Mouse (Mus musculus) lung, embryonic 14.5 days (tissue): ENCODE results near the gene Cdca4. TPM values are rescaled to one million over a fixed set of nuclear protein-coding genes. Genes with fewer than 3 reads are reported as not detected.

Experiments used
- ATAC-seq: fragments of 200-750 bp; cut with Nextera tagmentation; 2 replicates; pipeline ENCODE4 v1.8.0; 2017; ENCODE audit warnings: mild to moderate bottlenecking, moderate TSS enrichment, moderate library complexity; ENCODE audit not compliant: insufficient read depth
- DNase-seq: peaks from one replicate; pipeline ENCODE4 v3.0.0-alpha.2; 2015
- H3K27ac ChIP-seq: fragments of 300-500 bp; sonication (generic); 2 replicates; pipeline ENCODE4 v1.5.1; 2014; ENCODE audit warnings: low read depth, mild to moderate bottlenecking, moderate library complexity
- H3K27me3 ChIP-seq: fragments of 300-500 bp; sonication (generic); 2 replicates; pipeline ENCODE4 v1.6.1; 2014; ENCODE audit warnings: low read length, control low read depth; ENCODE audit not compliant: insufficient read depth
- H3K36me3 ChIP-seq: fragments of 300-500 bp; sonication (generic); 2 replicates; pipeline ENCODE4 v1.6.1; 2014; ENCODE audit warnings: control low read depth; ENCODE audit not compliant: insufficient read depth
- H3K4me1 ChIP-seq: fragments of 300-500 bp; sonication (generic); 2 replicates; pipeline ENCODE4 v1.6.1; 2014; ENCODE audit warnings: antibody characterized with exemption, control low read depth; ENCODE audit not compliant: insufficient read depth
- H3K4me2 ChIP-seq: fragments of 300-500 bp; sonication (generic); 2 replicates; pipeline ENCODE4 v1.6.1; 2014; ENCODE audit warnings: mild to moderate bottlenecking
- H3K4me3 ChIP-seq: fragments of 300-500 bp; sonication (generic); 2 replicates; pipeline ENCODE4 v1.5.1; 2014; ENCODE audit warnings: low read depth, low read length
- H3K9ac ChIP-seq: fragments of 300-500 bp; sonication (generic); 2 replicates; pipeline ENCODE4 v1.6.1; 2014
- H3K9me3 ChIP-seq: fragments of 300-500 bp; sonication (generic); 2 replicates; pipeline ENCODE4 v1.6.1; 2016; ENCODE audit warnings: low read depth, low read length, control low read depth
- CTCF ChIP-seq: IDR thresholded peaks from 2 replicates; pipeline ENCODE4 v1.5.1; 2016; ENCODE audit warnings: antibody characterized with exemption, low read depth
- WGBS: fragments of 180-500 bp; shearing (Covaris S2); extraction: QIAGEN DNeasy Blood & Tissue Kit; methylation state at CpG from one replicate; pipeline ENCODE4 v1.1.7; 2014; 5-methylcytosine and 5-hydroxymethylcytosine counted together
- polyA plus RNA-seq: library from polyadenylated mRNA; unstranded; fragments of >200 nt; fragmentation: Nextera tagmentation; extraction: Ambion mirVana; gene quantifications from 2 replicates; pipeline ENCODE4 v1.2.1, GENCODE M21; 2014

The Cdca4 gene
- polyA plus RNA-seq, 1 experiment from 2014 or later: 153 TPM

- 82% methylated on average over 4 of the region's 4 CpGs for WGBS
- Histone ChIP-seq H3K9me3 (no peaks in the 10 kb centered on the region), H3K4me3 (no peak overlapping the region), H3K4me1 (0 out of 2 replicates have a peak, but pooled peaks cover 3% of the 10 kb centered on the region), H3K4me2 (no peak overlapping the region), H3K27ac (no peak overlapping the region), H3K9ac (peak overlapping the region; percentile 57; the same call in 1 of the 2 replicates), H3K36me3 (no peaks in the 10 kb centered on the region), H3K27me3 (peaks cover 4% of the 10 kb centered on the region; the same call in 1 of the 2 replicates)
- TF ChIP-seq CTCF: no peak
- ATAC-seq (no peak), DNase-seq (no peak)
Measured at GRCm38 (mm10) chr12:112807796-112808195, 21.4 kb downstream of the Cdca4 start.

GRCm38 (mm10) chr12:112806044-112806443 lies 23.2 kb downstream of the Cdca4 start:
- Histone ChIP-seq H3K36me3 (no peaks in the 10 kb centered on the region), H3K4me3 (no peak overlapping the region), H3K4me2 (no peak overlapping the region), H3K27me3 (peaks cover 18% of the 10 kb centered on the region), H3K9me3 (no peaks in the 10 kb centered on the region), H3K27ac (no peak overlapping the region), H3K4me1 (0 out of 2 replicates have a peak, but pooled peaks cover 7% of the 10 kb centered on the region), H3K9ac (no peak overlapping the region)
- ATAC-seq (no peak), DNase-seq (no peak)
- TF ChIP-seq CTCF: no peak
- WGBS: 63% methylated on average over 6 of the region's 6 CpGs

GRCm38 (mm10) chr12:112804046-112804445 lies 25.2 kb downstream of the Cdca4 start:
- no peak for ATAC-seq
- 29% methylated on average over 13 of the region's 13 CpGs for WGBS
- Histone ChIP-seq H3K9ac (no peak overlapping the region), H3K4me2 (no peak overlapping the region), H3K27ac (no peak overlapping the region), H3K36me3 (no peaks in the 10 kb centered on the region), H3K4me1 (0 out of 2 replicates have a peak, but pooled peaks cover 4% of the 10 kb centered on the region), H3K27me3 (peaks cover 23% of the 10 kb centered on the region), H3K4me3 (no peak overlapping the region), H3K9me3 (no peaks in the 10 kb centered on the region)
- DNase-seq: peak; percentile 47
- no peak for TF ChIP-seq CTCF

GRCm38 (mm10) chr12:112802917-112803316 lies 26.3 kb downstream of the Cdca4 start:
- Histone ChIP-seq H3K27ac (no peak overlapping the region), H3K4me2 (peak overlapping the region; percentile 100), H3K4me3 (peak overlapping the region; percentile 48; the same call in 1 of the 2 replicates), H3K9me3 (no peaks in the 10 kb centered on the region), H3K27me3 (peaks cover 23% of the 10 kb centered on the region), H3K36me3 (no peaks in the 10 kb centered on the region), H3K4me1 (0 out of 2 replicates have a peak, but pooled peaks cover 4% of the 10 kb centered on the region), H3K9ac (no peak overlapping the region)
- no peak for TF ChIP-seq CTCF
- ATAC-seq (no peak), DNase-seq (no peak)
- WGBS: 26% methylated on average over 3 of the region's 3 CpGs

- peak within 1 kb of the TSS; percentile 54 for H3K9ac ChIP-seq
- DNase-seq (peak; percentile 74), ATAC-seq (peak; percentile 55)
- H3K36me3 ChIP-seq: no peaks in the 10 kb centered on the region
- no peak for TF ChIP-seq CTCF
- no peak within 1 kb of the TSS for H3K27ac ChIP-seq
- WGBS: 3% methylated on average over 60 of the region's 69 CpGs
- H3K4me1 ChIP-seq: peaks cover 8% of the 10 kb centered on the region; the same call in 1 of the 2 replicates
- peaks cover 23% of the 10 kb centered on the region for H3K27me3 ChIP-seq
- H3K9me3 ChIP-seq: no peaks in the 10 kb centered on the region
- peak within 1 kb of the TSS; percentile 100 for H3K4me2 ChIP-seq
- peak within 1 kb of the TSS; percentile 48 for H3K4me3 ChIP-seq
Measured at GRCm38 (mm10) chr12:112801864-112802846, 27.1 kb downstream of the Cdca4 start, which contains the start of gene Ahnak2. Gene Ahnak2 (minus strand): TSS chr12:112802657.

GRCm38 (mm10) chr12:112800476-112800875 lies 28.7 kb downstream of the Cdca4 start:
- Histone ChIP-seq H3K9me3 (no peaks in the 10 kb centered on the region), H3K9ac (no peak overlapping the region), H3K4me1 (peaks cover 14% of the 10 kb centered on the region; the same call in 1 of the 2 replicates), H3K4me2 (no peak overlapping the region), H3K27me3 (peaks cover 28% of the 10 kb centered on the region), H3K36me3 (no peaks in the 10 kb centered on the region), H3K27ac (no peak overlapping the region), H3K4me3 (no peak overlapping the region)
- 9% methylated on average over 4 of the region's 4 CpGs for WGBS
- TF ChIP-seq CTCF: peak; percentile 90
- DNase-seq: peak; percentile 77
- peak; percentile 12; the same call in 1 of the 2 replicates for ATAC-seq
